Mouse (Mus musculus) liver, adult 2 months (tissue): ENCODE results near the gene Gm10717.
"Not testable (repeated sequence)": the region's sequence is repeated elsewhere in the genome, so short reads cannot be mapped to it uniquely, and the experiment has no call there.

ENCODE experiments used
- CTCF ChIP-seq: fragments of 200-500 bp; IDR thresholded peaks from 2 replicates; pipeline ENCODE4 v1.5.1; 2011; ENCODE audit warnings: low read depth, low read length, control low read depth
- POLR2A ChIP-seq: fragments of 200-500 bp; IDR thresholded peaks from 2 replicates; pipeline ENCODE4 v1.6.1; 2011; ENCODE audit warnings: low read length, control low read depth; ENCODE audit not compliant: insufficient read depth; ENCODE audit errors: extremely low read depth

DNA sequence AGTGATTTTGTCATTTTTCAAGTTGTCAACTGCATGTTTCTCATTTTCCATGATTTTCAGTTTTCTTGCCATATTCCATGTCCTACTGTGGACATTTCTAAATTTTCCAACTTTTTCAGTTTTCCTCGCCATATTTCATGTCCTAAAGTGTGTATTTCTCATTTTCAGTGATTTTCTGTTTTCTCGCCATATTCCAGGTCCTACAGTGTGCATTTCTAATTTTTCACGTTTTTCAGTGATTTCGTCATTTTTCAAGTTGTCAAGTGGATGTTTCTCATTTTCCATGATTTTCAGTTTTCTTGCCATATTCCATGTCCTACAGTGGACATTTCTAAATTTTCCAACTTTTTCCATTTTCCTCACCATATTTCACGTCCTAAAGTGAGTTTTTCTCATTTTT is 19.0 kb upstream of the Gm10717 start:
- not testable (repeated sequence) for TF ChIP-seq CTCF, POLR2A
